Mouse (Mus musculus) olfactory bulb, adult 2 months (tissue): ENCODE measurements around the gene Tbc1d15. TPM values are rescaled to one million over a fixed set of nuclear protein-coding genes. Genes with fewer than 3 reads are reported as not detected.
A peak's percentile ranks its signal among the peaks of the same experiment; 100 is the strongest.

Experiments
- H3K27ac ChIP-seq: fragments of 200-500 bp; 2 replicates; pipeline ENCODE4 v1.5.1; 2012; ENCODE audit warnings: low read depth, low read length; ENCODE audit not compliant: insufficient read depth
- H3K4me1 ChIP-seq: fragments of 200-500 bp; 2 replicates; pipeline ENCODE4 v1.6.1; 2012; ENCODE audit warnings: low read length; ENCODE audit not compliant: control insufficient read depth, insufficient read depth
- H3K4me3 ChIP-seq: fragments of 200-500 bp; 2 replicates; pipeline ENCODE4 v1.5.1; 2012; ENCODE audit warnings: mild to moderate bottlenecking, low read depth, low read length, moderate library complexity; ENCODE audit not compliant: insufficient read depth
- CTCF ChIP-seq: fragments of 200-500 bp; IDR thresholded peaks from 2 replicates; pipeline ENCODE4 v1.5.1; 2012; ENCODE audit warnings: low read depth, mild to moderate bottlenecking, low read length, moderate library complexity; ENCODE audit not compliant: insufficient read depth
- POLR2A ChIP-seq: fragments of 200-500 bp; IDR thresholded peaks from 2 replicates; pipeline ENCODE4 v1.6.1; 2012; ENCODE audit warnings: mild to moderate bottlenecking, low read depth, low read length, moderate library complexity; ENCODE audit not compliant: insufficient read depth
- WGBS: fragments of 180-500 bp; shearing (Covaris S2); methylation state at CpG from one replicate; pipeline ENCODE4 v1.1.7; 2018; 5-methylcytosine and 5-hydroxymethylcytosine counted together
- polyA plus RNA-seq: library from polyadenylated mRNA; stranded (reverse); fragments of >200 nt; gene quantifications from 2 replicates; pipeline ENCODE4 v1.2.4, GENCODE M21; 2012; ENCODE audit warnings: low replicate concordance; ENCODE audit not compliant: missing spikeins, insufficient read depth, insufficient read length

Gene Tbc1d15
- polyA plus RNA-seq = not detected in 2 replicates

- Histone ChIP-seq H3K27ac (no peak within 1 kb of the TSS), H3K4me3 (peak within 1 kb of the TSS; percentile 98), H3K4me1 (peaks cover 10% of the 10 kb centered on the region)
- TF ChIP-seq POLR2A = peak; percentile 63; the same call in 1 of the 2 replicates
- TF ChIP-seq CTCF = no peak
- WGBS = under 1% methylated on average over 67 of the region's 67 CpGs
These were observed at the start of gene Tbc1d15 for GRCm38 (mm10) chr10:115251088-115251934. TSS of gene Tbc1d15 (minus strand) at chr10:115251467.

GRCm38 (mm10) chr10:115298683-115299082 lies 47.4 kb upstream of the Tbc1d15 start:
- WGBS = 89% methylated on average over 4 of the region's 4 CpGs
- H3K27ac ChIP-seq = no peak overlapping the region
- H3K4me3 ChIP-seq = no peak overlapping the region
- no peaks in the 10 kb centered on the region for H3K4me1 ChIP-seq
- TF ChIP-seq POLR2A (no peak), CTCF (no peak)

- TF ChIP-seq POLR2A (no peak), CTCF (no peak)
- Histone ChIP-seq H3K27ac (no peak overlapping the region), H3K4me3 (no peak overlapping the region), H3K4me1 (no peaks in the 10 kb centered on the region)
- 90% methylated on average over 5 of the region's 5 CpGs for WGBS
These were observed 46.3 kb upstream of the Tbc1d15 start for GRCm38 (mm10) chr10:115297582-115297981.

- Histone ChIP-seq H3K4me1 (no peaks in the 10 kb centered on the region), H3K27ac (no peak overlapping the region), H3K4me3 (no peak overlapping the region)
- TF ChIP-seq CTCF = no peak
- TF ChIP-seq POLR2A = no peak
- 83% methylated on average over 9 of the region's 9 CpGs for WGBS
These were observed 45.2 kb upstream of the Tbc1d15 start for GRCm38 (mm10) chr10:115296401-115296935.

GRCm38 (mm10) chr10:115295162-115295561 lies 43.9 kb upstream of the Tbc1d15 start:
- no peak overlapping the region for H3K27ac ChIP-seq
- H3K4me1 ChIP-seq = no peaks in the 10 kb centered on the region
- 90% methylated on average over 3 of the region's 3 CpGs for WGBS
- no peak overlapping the region for H3K4me3 ChIP-seq
- TF ChIP-seq POLR2A = no peak
- no peak for TF ChIP-seq CTCF

GRCm38 (mm10) chr10:115294715-115295114 lies 43.4 kb upstream of the Tbc1d15 start:
- H3K27ac ChIP-seq = no peak overlapping the region
- no peaks in the 10 kb centered on the region for H3K4me1 ChIP-seq
- 86% methylated on average over 7 of the region's 7 CpGs for WGBS
- no peak for TF ChIP-seq POLR2A
- TF ChIP-seq CTCF = no peak
- no peak overlapping the region for H3K4me3 ChIP-seq

GRCm38 (mm10) chr10:115293946-115294345 lies 42.7 kb upstream of the Tbc1d15 start:
- Histone ChIP-seq H3K4me1 (no peaks in the 10 kb centered on the region), H3K27ac (no peak overlapping the region), H3K4me3 (no peak overlapping the region)
- 73% methylated on average over 7 of the region's 7 CpGs for WGBS
- TF ChIP-seq POLR2A (no peak), CTCF (no peak)

GRCm38 (mm10) chr10:115290671-115291070 lies 39.4 kb upstream of the Tbc1d15 start:
- H3K27ac ChIP-seq = no peak overlapping the region
- no peaks in the 10 kb centered on the region for H3K4me1 ChIP-seq
- TF ChIP-seq POLR2A = no peak
- TF ChIP-seq CTCF = no peak
- WGBS = 96% methylated on average over 9 of the region's 9 CpGs
- H3K4me3 ChIP-seq = no peak overlapping the region

GRCm38 (mm10) chr10:115288856-115289255 lies 37.6 kb upstream of the Tbc1d15 start:
- WGBS = 87% methylated on average over 8 of the region's 8 CpGs
- Histone ChIP-seq H3K4me1 (no peaks in the 10 kb centered on the region), H3K27ac (no peak overlapping the region), H3K4me3 (no peak overlapping the region)
- TF ChIP-seq CTCF (no peak), POLR2A (no peak)
